Mouse (Mus musculus): ENCODE results near the gene Spint5.

- TF ChIP-seq CTCF (conservative IDR thresholded peaks at IDR 0.05; ENCODE audit: low read length) = no peak
- no peak for TF ChIP-seq NANOG (IDR thresholded peaks at IDR 0.05; ENCODE audit: borderline replicate concordance, low read length)
Measured at GRCm38 (mm10) chr2:164733259-164733658, 18.2 kb downstream of the Spint5 start.
